Mouse (Mus musculus) v-Abl transformed pro-B cells (cell line): Measurements from ENCODE around the gene Fads1.

ENCODE experiments used
- in situ Hi-C, 2 experiments: fragments of 400-800 bp; cut with MboI; formaldehyde crosslinking; loops; one replicate each; pipeline ENCODE4 v1.15.1; 2025; ENCODE audit not compliant: unreplicated experiment in 2 of 2

Fads1 gene

GRCm38 (mm10) chr19:10203146-10203847 lies 20.6 kb downstream of the Fads1 start:
- in situ Hi-C loops = loop anchor here (5.0 to 25.0 kb wide), 4 partner anchors 201 to 1491 kb away; partner anchors contain the start of genes Best1 (in 1 of the 2), Incenp (in 1 of the 2), Rab3il1 (in 1 of the 2) and Slc3a2 (in 1 of the 2)

- in situ Hi-C loops = loop anchor here (5.0 to 25.0 kb wide), 4 partner anchors 202 to 1492 kb away; partner anchors contain the start of genes Best1 (in 1 of the 2), Incenp (in 1 of the 2), Rab3il1 (in 1 of the 2) and Slc3a2 (in 1 of the 2)
These were observed 21.3 kb downstream of the Fads1 start, which contains the start of the genes Tmem258 and Fen1 for GRCm38 (mm10) chr19:10203848-10204615. Gene Tmem258 (plus strand): TSS chr19:10204014. Gene Fen1 (minus strand): TSS chr19:10204169.

DNA sequence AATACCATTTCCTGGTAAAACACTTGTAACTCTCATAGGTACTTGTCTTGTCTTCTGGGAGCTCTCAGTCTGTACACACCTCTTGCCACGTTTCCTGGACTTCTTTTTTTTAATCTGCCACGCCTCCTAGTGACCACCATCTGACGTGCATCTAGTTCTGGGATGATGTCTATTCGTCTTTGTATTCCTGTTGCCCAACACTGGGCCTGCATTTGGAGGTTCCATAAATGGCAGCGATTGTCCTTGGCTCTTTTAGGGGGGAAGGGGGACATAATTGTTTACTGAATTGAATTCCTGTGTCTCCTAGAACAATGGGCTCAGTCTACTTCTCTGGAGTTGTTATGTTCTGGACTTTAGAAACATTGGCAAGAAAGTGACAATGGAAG lies 21.9 kb downstream of the Fads1 start:
- in situ Hi-C loops = loop anchor here (5.0 to 25.0 kb wide), 4 partner anchors 202 to 1492 kb away; partner anchors contain the start of genes Best1 (in 1 of the 2), Incenp (in 1 of the 2), Rab3il1 (in 1 of the 2) and Slc3a2 (in 1 of the 2)

- in situ Hi-C loops = loop anchor here in 1 of 2 experiments (25.0 kb wide), 1 partner anchor 1493 kb away; the partner anchor contains the start of gene Slc3a2
These were observed 22.4 kb downstream of the Fads1 start for GRCm38 (mm10) chr19:10205051-10205450.

GRCm38 (mm10) chr19:10208851-10209250 lies 26.2 kb downstream of the Fads1 start:
- in situ Hi-C loops = loop anchor here in 1 of 2 experiments (25.0 kb wide), 1 partner anchor 1497 kb away; the partner anchor contains the start of gene Slc3a2

GRCm38 (mm10) chr19:10210885-10211284 lies 28.2 kb downstream of the Fads1 start:
- in situ Hi-C loops = loop anchor here in 1 of 2 experiments (25.0 kb wide), 1 partner anchor 1499 kb away; the partner anchor contains the start of gene Slc3a2

GRCm38 (mm10) chr19:10213796-10214471 lies 31.2 kb downstream of the Fads1 start:
- in situ Hi-C loops = loop anchor here in 1 of 2 experiments (25.0 kb wide), 1 partner anchor 1502 kb away; the partner anchor contains the start of gene Slc3a2

DNA sequence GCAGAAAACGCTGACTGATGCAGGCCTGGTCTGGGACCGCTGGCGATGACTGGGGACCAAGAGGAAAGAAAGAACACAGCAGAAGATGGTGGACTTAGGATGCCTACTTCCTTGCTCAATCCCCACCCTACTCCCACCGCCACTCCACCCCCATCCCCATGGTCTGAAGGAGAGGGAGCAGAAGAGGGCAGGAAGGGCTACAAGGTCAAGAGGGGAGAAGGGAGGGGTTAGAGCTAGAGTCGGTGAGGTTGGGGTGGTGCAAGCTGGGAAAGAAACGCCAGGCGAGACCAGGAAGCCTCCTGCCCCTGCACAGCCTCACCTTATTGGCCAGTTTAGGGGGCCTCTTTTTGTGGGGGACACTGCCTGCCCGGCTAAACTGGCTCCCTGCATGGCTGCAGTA lies 33.4 kb downstream of the Fads1 start:
- in situ Hi-C loops = loop anchor here in 1 of 2 experiments (25.0 kb wide), 1 partner anchor 1504 kb away; the partner anchor contains the start of gene Slc3a2

DNA sequence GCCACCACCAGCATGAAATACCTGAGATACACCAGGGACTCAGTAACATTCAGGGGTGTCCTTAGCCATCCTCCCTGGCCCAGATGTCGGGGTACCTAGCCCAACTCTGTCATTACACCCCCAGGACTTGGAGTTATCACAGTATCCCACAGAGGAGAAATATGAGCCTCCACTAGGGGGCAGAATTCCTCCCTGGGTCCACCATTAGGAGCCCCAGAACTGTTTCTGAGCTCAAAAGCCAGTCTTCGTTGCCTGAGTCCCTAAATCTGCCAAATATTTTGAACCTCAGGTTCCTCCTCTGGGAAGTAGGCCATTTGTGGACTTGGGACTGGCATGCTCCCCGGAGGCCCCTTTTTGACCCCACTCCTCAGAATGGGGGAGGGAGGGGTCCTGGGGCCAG lies 36.4 kb downstream of the Fads1 start:
- in situ Hi-C loops = loop anchor here in 1 of 2 experiments (25.0 kb wide), 1 partner anchor 1507 kb away; the partner anchor contains the start of gene Slc3a2

GRCm38 (mm10) chr19:10219593-10219992 lies 36.9 kb downstream of the Fads1 start:
- in situ Hi-C loops = loop anchor here in 1 of 2 experiments (25.0 kb wide), 1 partner anchor 1507 kb away; the partner anchor contains the start of gene Slc3a2

DNA sequence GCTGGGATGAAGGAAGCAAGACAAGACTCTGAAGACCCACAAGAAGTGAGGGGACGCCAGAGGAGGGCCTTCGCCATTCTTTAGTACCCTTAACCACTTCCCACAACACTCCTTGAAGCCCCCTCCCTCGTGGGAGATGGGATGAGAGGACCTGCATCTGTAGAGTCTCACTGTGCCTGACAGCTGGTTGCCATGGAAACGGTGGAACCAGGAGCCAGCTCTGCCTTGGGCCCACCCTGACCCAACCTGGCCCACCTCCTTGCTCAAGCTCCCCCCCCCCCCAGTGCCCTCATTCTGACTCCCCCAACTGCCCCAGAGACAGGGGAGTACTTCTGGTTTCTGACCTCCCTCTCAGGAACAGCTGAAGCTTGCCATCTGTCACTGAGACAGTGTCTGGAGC lies 38.9 kb downstream of the Fads1 start:
- in situ Hi-C loops = loop anchor here in 1 of 2 experiments (25.0 kb wide), 1 partner anchor 1509 kb away; the partner anchor contains the start of gene Slc3a2

GRCm38 (mm10) chr19:10222656-10223055 lies 40.0 kb downstream of the Fads1 start:
- in situ Hi-C loops = loop anchor here in 1 of 2 experiments (25.0 kb wide), 1 partner anchor 1510 kb away; the partner anchor contains the start of gene Slc3a2

DNA sequence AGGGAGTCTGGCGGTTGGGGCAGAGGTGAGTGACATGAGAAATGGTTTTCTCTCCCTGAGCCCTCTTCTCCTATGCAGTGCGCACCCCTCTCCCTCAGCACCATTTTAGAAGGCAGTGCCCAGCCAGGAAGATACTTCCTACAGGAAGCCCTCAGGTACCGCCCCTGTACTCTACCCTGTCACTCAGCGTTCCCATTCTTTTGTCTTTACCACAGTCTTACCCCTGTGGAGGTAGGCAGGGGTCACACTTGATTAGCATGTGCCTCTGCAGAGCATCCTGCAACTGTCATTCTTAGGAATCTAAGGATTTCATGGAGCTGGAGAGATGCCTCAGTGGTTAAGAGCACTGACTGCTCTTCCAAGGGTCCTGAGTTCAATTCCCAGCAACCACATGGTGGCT lies 40.9 kb downstream of the Fads1 start:
- in situ Hi-C loops = loop anchor here in 1 of 2 experiments (25.0 kb wide), 1 partner anchor 1511 kb away; the partner anchor contains the start of gene Slc3a2

- in situ Hi-C loops = loop anchor here in 1 of 2 experiments (25.0 kb wide), 1 partner anchor 1513 kb away; the partner anchor contains the start of gene Slc3a2
These were observed 42.2 kb downstream of the Fads1 start for GRCm38 (mm10) chr19:10224637-10225453.

DNA sequence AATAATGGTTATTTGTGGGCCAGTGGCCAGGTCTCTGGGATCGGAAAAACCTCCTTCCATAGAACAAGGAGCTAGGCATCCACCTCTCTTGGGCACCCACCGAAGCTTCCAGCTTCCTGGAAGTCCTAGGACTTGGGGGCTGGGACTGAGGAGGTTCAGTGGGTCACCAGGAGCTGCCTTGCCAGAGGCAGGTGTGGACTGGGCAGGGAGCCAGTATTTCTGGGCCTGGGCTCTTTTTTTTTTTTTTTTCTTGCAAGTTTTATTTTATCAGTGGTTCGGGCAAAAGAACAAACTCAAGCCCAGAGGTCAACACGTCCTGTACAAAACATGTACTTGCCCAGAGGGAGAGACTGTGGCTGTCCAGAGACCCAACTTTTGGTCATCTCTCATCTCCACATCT lies 43.1 kb downstream of the Fads1 start:
- in situ Hi-C loops = no loop called here

GRCm38 (mm10) chr19:10231016-10231415 lies 48.3 kb downstream of the Fads1 start:
- in situ Hi-C loops = no loop called here

- in situ Hi-C loops = no loop called here
These were observed 49.2 kb downstream of the Fads1 start for GRCm38 (mm10) chr19:10231871-10232270.

DNA sequence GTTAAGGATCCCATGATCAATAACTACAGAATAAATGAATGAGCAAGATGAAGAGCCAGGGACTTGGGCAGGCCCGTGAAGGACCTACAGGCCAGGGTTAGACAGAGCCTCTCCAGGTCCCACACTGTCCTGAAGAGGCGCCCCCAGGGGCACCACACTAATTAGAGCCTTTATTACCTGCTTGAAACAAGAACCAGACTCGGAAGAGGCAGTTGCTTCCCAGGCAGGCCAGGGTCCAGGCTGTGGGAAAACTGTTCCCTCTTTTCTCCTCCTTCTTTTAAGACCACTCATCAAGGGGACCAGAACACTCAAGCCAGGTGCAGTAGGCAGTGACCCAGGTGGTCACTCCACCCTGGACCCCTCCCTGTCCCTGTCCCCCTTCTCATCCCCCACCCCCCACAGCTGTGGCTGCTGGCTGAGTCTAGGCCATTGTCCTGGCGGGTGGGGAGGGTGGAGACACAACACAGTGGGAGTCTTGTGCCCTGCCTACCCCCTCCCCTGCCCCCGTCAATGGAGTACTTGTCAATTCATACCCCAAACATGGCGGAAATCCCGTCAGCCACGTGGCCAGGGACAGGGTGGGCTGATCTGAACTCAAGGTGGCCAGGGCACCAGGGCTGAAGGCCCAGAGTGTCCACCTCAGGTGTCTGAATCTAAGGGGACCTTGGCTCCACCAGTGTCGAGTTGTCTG lies 49.8 kb downstream of the Fads1 start:
- in situ Hi-C loops = no loop called here
